Mouse (Mus musculus): ENCODE measurements around the gene Slc27a3.

The Slc27a3 gene

GRCm38 (mm10) chr3:90338190-90338589 lies 51.5 kb downstream of the Slc27a3 start:
- DNase-seq = no peak

- DNase-seq = no peak
These were observed 54.2 kb downstream of the Slc27a3 start for GRCm38 (mm10) chr3:90335517-90335916.
